Mouse (Mus musculus) heart, embryonic 13.5 days (tissue): ENCODE results near the gene Tap2. TPM values are rescaled to one million over a fixed set of nuclear protein-coding genes. Genes with fewer than 3 reads are reported as not detected.

Source experiments
- ATAC-seq: fragments of 200-750 bp; cut with Nextera tagmentation; 2 replicates; pipeline ENCODE4 v1.8.0; 2017; ENCODE audit warnings: moderate TSS enrichment; ENCODE audit not compliant: insufficient number of reproducible peaks, low FRiP score, low TSS enrichment; ENCODE audit errors: extremely low read depth
- H3K27ac ChIP-seq: fragments of 300-500 bp; sonication (generic); replicated peaks from 2 replicates; pipeline ENCODE4 v1.5.1; 2015; ENCODE audit warnings: moderate library complexity, mild to moderate bottlenecking, inconsistent platforms
- H3K27me3 ChIP-seq: fragments of 300-500 bp; sonication (generic); replicated peaks from 2 replicates; pipeline ENCODE4 v1.6.1; 2015; ENCODE audit warnings: mild to moderate bottlenecking, inconsistent platforms
- H3K36me3 ChIP-seq: fragments of 300-500 bp; sonication (generic); 2 replicates; pipeline ENCODE4 v1.6.1; 2015; ENCODE audit warnings: mild to moderate bottlenecking, inconsistent platforms
- H3K4me1 ChIP-seq: fragments of 300-500 bp; sonication (generic); 2 replicates; pipeline ENCODE4 v1.6.1; 2015; ENCODE audit warnings: inconsistent platforms
- H3K4me2 ChIP-seq: fragments of 300-500 bp; sonication (generic); 2 replicates; pipeline ENCODE4 v1.6.1; 2015; ENCODE audit warnings: inconsistent platforms, mild to moderate bottlenecking, moderate library complexity
- H3K4me3 ChIP-seq: fragments of 300-500 bp; sonication (generic); 2 replicates; pipeline ENCODE4 v1.5.1; 2015; ENCODE audit warnings: moderate library complexity, mild to moderate bottlenecking, inconsistent platforms
- H3K9ac ChIP-seq: fragments of 300-500 bp; sonication (generic); 2 replicates; pipeline ENCODE4 v1.6.1; 2015; ENCODE audit warnings: inconsistent platforms, mild to moderate bottlenecking, moderate library complexity
- H3K9me3 ChIP-seq: fragments of 300-500 bp; sonication (generic); 2 replicates; pipeline ENCODE4 v1.6.1; 2016; ENCODE audit warnings: inconsistent platforms
- WGBS: fragments of 180-500 bp; shearing (Covaris S2); methylation state at CpG from one replicate; pipeline ENCODE4 v1.1.7; 2015; ENCODE audit warnings: mixed read lengths; 5-methylcytosine and 5-hydroxymethylcytosine counted together
- polyA plus RNA-seq: library from polyadenylated mRNA; unstranded; fragments of >200 nt; fragmentation: Nextera tagmentation; extraction: Ambion mirVana; gene quantifications from 2 replicates; pipeline ENCODE4 v1.2.1, GENCODE M21; 2015

Gene Tap2
- polyA plus RNA-seq, 1 experiment from 2014 or later = 1.8 TPM

DNA sequence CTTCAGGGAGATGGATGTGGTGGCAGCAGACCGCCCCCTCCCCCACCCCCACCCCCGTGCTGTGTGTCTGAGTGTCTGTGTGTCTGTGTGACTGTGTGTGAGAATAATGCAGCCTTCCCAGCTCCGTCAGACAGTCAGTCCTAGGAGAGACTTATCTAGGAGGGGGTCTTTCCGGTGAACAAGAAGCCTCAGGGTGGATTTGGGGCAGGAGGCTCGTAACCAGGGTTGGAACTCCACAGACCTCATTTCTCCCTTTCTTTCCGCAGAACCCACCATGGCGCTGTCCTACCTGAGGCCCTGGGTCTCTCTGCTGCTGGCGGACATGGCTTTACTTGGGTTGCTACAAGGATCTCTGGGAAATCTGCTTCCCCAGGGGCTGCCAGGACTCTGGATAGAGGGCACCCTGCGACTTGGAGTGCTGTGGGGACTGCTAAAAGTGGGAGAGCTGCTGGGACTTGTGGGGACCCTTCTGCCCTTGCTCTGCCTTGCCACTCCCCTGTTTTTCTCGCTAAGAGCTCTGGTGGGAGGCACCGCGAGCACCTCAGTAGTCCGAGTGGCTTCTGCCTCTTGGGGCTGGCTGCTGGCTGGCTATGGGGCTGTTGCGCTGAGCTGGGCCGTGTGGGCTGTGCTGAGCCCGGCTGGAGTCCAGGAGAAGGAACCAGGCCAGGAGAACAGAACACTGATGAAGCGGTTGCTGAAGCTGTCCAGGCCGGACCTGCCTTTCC lies 1.9 kb downstream of the Tap2 start:
- H3K36me3 ChIP-seq = no peaks in the 10 kb centered on the region
- peaks cover 83% of the 10 kb centered on the region for H3K27me3 ChIP-seq
- peak overlapping the region; percentile 99 for H3K4me2 ChIP-seq
- peak overlapping the region; percentile 86 for H3K4me3 ChIP-seq
- H3K9ac ChIP-seq = peak overlapping the region; percentile 87
- H3K4me1 ChIP-seq = peaks cover 9% of the 10 kb centered on the region
- 15% methylated on average over 18 of the region's 18 CpGs for WGBS
- ATAC-seq = no peak
- no peak overlapping the region for H3K27ac ChIP-seq
- no peaks in the 10 kb centered on the region for H3K9me3 ChIP-seq

DNA sequence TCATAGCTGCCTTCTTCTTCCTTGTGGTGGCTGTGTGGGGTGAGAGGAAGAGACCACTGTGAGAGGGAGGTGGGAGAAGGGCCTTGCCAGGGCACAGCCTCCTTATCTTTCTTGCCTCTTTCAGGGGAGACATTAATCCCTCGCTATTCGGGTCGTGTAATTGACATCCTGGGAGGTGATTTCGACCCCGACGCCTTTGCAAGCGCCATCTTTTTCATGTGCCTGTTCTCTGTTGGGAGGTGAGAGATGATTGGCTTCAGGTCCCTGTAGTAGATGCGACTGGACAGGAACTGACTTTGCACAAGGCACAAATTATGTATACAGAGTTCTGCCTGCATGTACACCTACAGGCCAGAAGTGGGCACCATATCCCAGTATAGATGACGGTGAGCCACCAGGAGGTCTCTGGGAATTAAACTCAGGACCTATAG lies 2.4 kb downstream of the Tap2 start:
- WGBS = 12% methylated on average over 9 of the region's 9 CpGs
- H3K9ac ChIP-seq = 0 out of 2 replicates have a peak overlapping the region, but pooled peaks have one; percentile 87
- peaks cover 83% of the 10 kb centered on the region for H3K27me3 ChIP-seq
- no peaks in the 10 kb centered on the region for H3K36me3 ChIP-seq
- peak overlapping the region; percentile 99 for H3K4me2 ChIP-seq
- H3K4me3 ChIP-seq = peak overlapping the region; percentile 86
- H3K4me1 ChIP-seq = peaks cover 9% of the 10 kb centered on the region
- H3K9me3 ChIP-seq = no peaks in the 10 kb centered on the region
- ATAC-seq = no peak
- H3K27ac ChIP-seq = no peak overlapping the region

DNA sequence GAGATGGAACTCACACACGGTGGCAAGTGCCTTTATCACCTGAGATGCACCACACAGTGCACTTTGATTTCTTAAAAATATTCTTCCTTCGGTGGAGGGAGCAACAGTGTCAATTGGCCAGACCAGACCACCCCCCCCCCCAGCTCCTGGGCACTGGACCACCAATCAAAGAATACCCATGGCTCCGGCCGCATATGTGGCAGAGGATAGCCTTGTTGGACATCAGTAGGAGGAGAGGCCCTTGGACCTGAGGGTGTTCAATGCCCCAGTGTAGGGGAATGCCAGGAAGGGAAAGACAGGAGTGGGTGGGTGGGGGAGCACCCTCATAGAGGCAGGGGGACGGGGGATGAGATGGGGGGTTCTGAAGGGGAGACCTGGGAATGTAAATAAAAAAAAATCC lies 3.4 kb downstream of the Tap2 start:
- Histone ChIP-seq H3K36me3 (no peaks in the 10 kb centered on the region), H3K4me2 (no peak overlapping the region), H3K27ac (no peak overlapping the region), H3K27me3 (peaks cover 83% of the 10 kb centered on the region), H3K9me3 (no peaks in the 10 kb centered on the region), H3K9ac (no peak overlapping the region), H3K4me3 (no peak overlapping the region), H3K4me1 (peaks cover 9% of the 10 kb centered on the region)
- WGBS = 81% methylated on average over 5 of the region's 5 CpGs
- ATAC-seq = no peak

DNA sequence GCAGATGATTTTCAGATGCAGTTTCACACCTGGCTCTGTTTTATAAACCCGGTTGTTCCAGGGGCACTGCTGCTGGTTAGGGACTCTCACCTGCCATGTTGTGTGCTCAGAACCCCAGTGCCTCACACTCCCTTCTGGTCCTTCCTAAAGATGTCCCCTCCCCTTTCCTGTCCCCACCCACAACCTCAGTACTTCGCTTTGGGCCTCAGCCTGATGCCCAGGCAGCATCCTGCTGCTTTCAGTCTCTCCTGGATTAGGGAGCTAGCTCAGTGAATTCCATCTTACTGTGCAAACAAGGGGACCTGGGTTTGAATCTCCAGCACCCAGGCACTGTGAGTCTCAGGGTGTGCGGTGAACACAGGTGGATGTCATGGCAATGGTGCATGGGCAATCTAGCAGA lies 4.1 kb downstream of the Tap2 start:
- Histone ChIP-seq H3K4me2 (no peak overlapping the region), H3K27me3 (peaks cover 89% of the 10 kb centered on the region), H3K4me1 (peaks cover 9% of the 10 kb centered on the region)

DNA sequence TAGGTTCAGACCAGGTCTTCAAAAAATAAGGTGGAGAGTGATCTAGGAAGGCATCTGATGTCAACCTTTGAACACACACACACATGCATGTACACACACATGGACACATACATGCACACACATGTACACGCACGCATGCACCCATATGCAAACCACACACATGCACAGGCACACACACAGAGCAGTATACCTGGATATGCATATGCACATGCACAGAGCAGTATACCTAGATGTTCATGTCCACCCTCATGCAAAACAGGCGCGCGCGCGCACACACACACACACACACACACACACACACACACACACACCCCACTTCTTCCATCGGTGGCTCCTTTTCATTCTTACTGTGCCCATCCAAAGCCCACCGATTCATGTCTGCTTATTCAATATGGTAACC lies 4.5 kb downstream of the Tap2 start:
- H3K9ac ChIP-seq = no peak overlapping the region
- H3K4me1 ChIP-seq = peaks cover 9% of the 10 kb centered on the region
- H3K27ac ChIP-seq = no peak overlapping the region
- 95% methylated on average over 9 of the region's 9 CpGs for WGBS
- no peaks in the 10 kb centered on the region for H3K36me3 ChIP-seq
- H3K4me2 ChIP-seq = no peak overlapping the region
- no peak for ATAC-seq
- H3K9me3 ChIP-seq = no peaks in the 10 kb centered on the region
- peaks cover 90% of the 10 kb centered on the region for H3K27me3 ChIP-seq
- H3K4me3 ChIP-seq = no peak overlapping the region

More for the DNA sequence above, 4.1 kb downstream of the Tap2 start:
- Histone ChIP-seq H3K27ac (no peak overlapping the region), H3K9me3 (no peaks in the 10 kb centered on the region), H3K9ac (no peak overlapping the region), H3K36me3 (no peaks in the 10 kb centered on the region), H3K4me3 (no peak overlapping the region)
- no peak for ATAC-seq
- WGBS = 56% methylated on average over 3 of the region's 3 CpGs

DNA sequence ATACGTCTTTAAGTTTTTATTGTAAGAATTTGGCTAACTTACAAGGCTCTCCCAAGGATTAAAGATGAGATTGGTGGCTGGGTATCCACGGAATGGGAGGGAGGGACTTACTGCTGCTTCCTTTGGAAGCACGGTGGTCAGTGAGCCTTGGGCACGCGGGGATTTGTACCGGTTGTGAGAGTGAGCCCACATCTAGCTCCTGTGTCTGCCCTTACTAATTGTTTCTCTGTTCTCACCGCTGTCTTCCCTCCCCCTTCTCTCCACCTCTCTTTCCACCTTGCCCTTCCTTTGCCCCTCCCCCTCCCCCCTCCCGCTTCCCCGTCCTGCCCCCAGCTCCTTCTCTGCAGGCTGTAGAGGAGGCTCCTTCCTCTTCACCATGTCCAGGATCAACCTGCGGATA lies 5.1 kb downstream of the Tap2 start:
- H3K27me3 ChIP-seq = peaks cover 90% of the 10 kb centered on the region
- no peaks in the 10 kb centered on the region for H3K9me3 ChIP-seq
- no peak overlapping the region for H3K4me2 ChIP-seq
- WGBS = 19% methylated on average over 10 of the region's 10 CpGs
- no peak for ATAC-seq
- H3K36me3 ChIP-seq = no peaks in the 10 kb centered on the region
- peaks cover 9% of the 10 kb centered on the region for H3K4me1 ChIP-seq
- H3K4me3 ChIP-seq = no peak overlapping the region
- H3K9ac ChIP-seq = no peak overlapping the region
- H3K27ac ChIP-seq = no peak overlapping the region

DNA sequence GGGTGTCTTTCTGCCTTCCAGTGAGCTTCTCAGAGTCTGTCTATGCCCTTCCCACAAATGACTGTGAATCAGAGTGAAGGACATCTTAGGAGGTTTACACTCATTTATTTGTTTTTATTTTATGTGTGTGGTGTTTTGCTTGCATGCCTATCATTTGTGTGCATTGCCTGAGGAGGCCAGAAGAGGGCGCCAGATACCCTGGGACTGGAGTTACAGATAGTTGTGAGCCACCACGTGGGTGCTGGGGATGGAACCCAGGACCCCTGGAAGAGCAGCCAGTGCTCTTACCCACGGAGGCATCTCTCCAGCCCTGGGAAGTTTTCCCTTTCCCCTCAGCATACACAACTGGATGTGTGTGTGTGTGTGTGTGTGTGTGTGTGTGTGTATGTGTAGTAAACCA lies 6.4 kb downstream of the Tap2 start:
- 33% methylated on average over 3 of the region's 3 CpGs for WGBS
- no peak overlapping the region for H3K4me2 ChIP-seq
- no peak for ATAC-seq
- no peaks in the 10 kb centered on the region for H3K9me3 ChIP-seq
- H3K9ac ChIP-seq = no peak overlapping the region
- no peak overlapping the region for H3K27ac ChIP-seq
- H3K36me3 ChIP-seq = no peaks in the 10 kb centered on the region
- peaks cover 95% of the 10 kb centered on the region for H3K27me3 ChIP-seq
- H3K4me1 ChIP-seq = peaks cover 9% of the 10 kb centered on the region
- no peak overlapping the region for H3K4me3 ChIP-seq

DNA sequence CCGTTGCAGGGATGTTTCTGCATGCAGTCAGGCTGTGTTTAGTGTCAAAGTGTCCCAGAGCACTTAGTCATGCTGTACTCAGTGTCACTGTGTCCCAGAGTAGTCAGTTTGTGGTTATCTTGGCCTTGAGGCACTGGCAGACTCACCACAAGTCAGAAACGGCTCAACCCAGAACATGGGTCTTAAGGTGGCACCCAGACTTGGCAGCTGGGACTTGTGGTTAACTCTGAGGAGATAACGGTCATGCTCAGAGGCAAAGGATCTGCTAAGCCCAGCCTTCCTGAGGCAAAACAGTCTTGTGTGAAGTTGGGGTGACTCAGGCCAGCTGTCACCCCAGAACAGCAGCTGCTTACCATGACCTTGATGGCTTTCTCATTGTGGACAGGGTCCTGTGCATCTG lies 7.3 kb downstream of the Tap2 start:
- no peak overlapping the region for H3K27ac ChIP-seq
- no peaks in the 10 kb centered on the region for H3K36me3 ChIP-seq
- H3K4me1 ChIP-seq = peaks cover under 1% of the 10 kb centered on the region; the same call in 1 of the 2 replicates
- H3K27me3 ChIP-seq = peaks cover 94% of the 10 kb centered on the region
- no peaks in the 10 kb centered on the region for H3K9me3 ChIP-seq
- no peak overlapping the region for H3K4me3 ChIP-seq
- ATAC-seq = no peak
- WGBS = 55% methylated on average over 3 of the region's 3 CpGs
- H3K9ac ChIP-seq = no peak overlapping the region
- no peak overlapping the region for H3K4me2 ChIP-seq

DNA sequence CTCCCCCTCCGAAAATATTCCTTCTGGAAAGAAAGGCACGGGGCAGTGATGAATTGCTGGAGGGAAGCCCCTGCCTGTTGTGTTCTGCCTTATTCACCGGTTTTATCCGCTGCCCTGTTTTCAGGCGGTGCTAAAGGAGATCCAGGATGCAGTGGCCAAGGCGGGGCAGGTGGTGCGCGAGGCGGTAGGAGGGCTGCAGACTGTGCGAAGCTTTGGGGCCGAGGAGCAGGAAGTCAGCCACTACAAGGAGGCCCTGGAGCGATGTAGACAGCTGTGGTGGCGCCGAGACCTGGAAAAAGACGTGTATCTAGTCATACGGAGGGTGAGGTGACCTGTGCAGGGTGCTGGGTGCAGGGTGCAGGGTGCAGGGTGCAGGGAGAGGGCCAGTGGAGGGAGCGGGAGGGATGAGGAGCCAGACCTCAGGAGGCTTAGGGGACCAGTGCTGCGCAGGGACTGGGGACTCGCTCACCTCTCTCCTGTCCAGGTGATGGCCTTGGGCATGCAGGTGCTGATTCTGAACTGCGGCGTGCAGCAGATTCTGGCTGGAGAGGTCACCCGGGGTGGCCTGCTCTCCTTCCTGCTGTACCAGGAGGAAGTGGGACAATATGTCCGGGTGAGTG lies 8.5 kb downstream of the Tap2 start:
- no peak overlapping the region for H3K4me3 ChIP-seq
- no peaks in the 10 kb centered on the region for H3K36me3 ChIP-seq
- 19% methylated on average over 23 of the region's 23 CpGs for WGBS
- ATAC-seq = no peak
- H3K27ac ChIP-seq = no peak overlapping the region
- H3K9me3 ChIP-seq = no peaks in the 10 kb centered on the region
- no peak overlapping the region for H3K9ac ChIP-seq
- H3K4me1 ChIP-seq = no peaks in the 10 kb centered on the region
- H3K27me3 ChIP-seq = peaks cover 90% of the 10 kb centered on the region
- no peak overlapping the region for H3K4me2 ChIP-seq

DNA sequence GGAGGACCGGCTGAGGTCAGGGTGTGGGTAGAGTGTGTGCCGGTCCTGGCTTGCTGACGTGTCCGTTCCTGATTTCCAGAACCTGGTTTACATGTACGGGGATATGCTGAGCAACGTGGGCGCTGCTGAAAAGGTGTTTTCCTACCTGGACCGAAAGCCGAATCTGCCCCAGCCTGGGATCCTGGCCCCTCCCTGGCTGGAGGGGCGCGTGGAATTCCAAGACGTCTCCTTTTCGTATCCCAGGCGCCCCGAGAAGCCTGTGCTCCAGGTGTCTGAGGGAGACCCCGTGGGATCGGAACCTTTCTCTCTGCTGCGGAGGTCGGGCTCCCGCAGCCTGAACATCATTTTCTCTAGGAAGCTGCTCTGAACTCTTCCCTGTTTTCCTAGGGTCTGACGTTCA lies 10.6 kb downstream of the Tap2 start:
- Histone ChIP-seq H3K27ac (no peak overlapping the region), H3K4me3 (no peak overlapping the region), H3K9me3 (peaks cover 2% of the 10 kb centered on the region; the same call in 1 of the 2 replicates), H3K9ac (no peak overlapping the region), H3K27me3 (peaks cover 78% of the 10 kb centered on the region), H3K4me1 (no peaks in the 10 kb centered on the region), H3K4me2 (no peak overlapping the region), H3K36me3 (no peaks in the 10 kb centered on the region)
- 49% methylated on average over 21 of the region's 21 CpGs for WGBS
- no peak for ATAC-seq

DNA sequence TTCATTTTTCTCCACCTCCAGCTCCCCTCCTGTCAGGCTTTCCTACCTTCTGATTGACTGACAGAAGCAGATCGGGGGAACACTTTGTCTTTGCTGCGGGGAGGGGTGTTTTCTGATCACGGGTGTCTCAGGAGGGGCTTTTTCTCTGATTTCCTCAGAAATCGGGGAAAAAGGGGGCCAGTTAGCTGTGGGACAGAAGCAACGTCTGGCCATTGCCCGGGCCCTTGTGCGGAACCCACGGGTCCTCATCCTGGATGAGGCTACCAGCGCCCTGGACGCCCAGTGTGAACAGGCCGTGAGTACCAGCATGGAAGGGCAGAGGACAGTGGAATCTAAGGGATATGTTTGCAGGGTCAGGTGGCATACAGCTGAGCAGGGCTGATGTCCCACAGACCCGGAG lies 11.8 kb downstream of the Tap2 start:
- Histone ChIP-seq H3K27ac (no peak overlapping the region), H3K27me3 (peaks cover 66% of the 10 kb centered on the region), H3K4me3 (no peak overlapping the region), H3K4me1 (no peaks in the 10 kb centered on the region), H3K4me2 (no peak overlapping the region), H3K9me3 (peaks cover 5% of the 10 kb centered on the region; the same call in 1 of the 2 replicates), H3K36me3 (no peaks in the 10 kb centered on the region), H3K9ac (no peak overlapping the region)
- no peak for ATAC-seq
- 75% methylated on average over 12 of the region's 12 CpGs for WGBS
